Mouse (Mus musculus): Measurements from ENCODE around the gene Tec.

Gene Tec

DNA sequence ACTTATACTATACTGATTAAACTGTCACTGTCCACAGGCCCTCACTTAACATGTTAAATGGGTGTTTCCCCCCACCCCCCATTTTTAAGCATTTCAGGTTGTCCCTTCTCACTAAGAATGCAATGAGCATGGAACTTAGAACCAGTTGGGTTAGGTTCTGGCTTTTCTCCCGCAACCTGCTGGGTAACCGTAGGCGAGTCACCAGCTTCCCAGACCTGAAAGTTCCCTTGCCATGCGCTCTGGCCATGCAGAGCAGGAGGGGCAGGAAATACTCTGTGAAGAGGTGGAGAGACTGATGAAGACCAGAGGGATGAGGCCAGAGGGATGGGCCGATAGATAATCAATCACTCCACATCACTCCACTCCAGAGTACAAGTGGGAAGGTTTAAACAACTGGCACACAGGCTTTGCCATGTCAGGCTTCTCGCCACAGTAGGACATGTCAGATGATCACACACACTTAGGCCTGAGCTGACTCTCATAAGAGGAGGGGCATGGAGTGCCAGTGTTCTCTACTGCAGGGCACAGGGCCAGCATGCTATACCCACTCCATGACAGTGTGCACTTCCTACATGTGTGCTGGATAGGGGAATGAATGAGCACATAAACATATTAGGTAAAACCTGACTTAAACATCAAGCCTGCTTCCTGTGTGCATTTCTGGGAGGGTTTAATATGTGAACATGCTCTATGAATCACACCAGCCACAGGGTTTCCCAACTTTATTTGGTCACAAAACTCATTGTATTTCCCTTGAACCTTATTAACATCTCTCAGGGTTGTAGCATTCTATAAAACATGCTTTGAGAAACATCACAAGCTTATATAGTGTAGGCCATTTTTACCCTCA is 13.9 kb downstream of the Tec start:
- DNase-seq (ENCODE audit: low spot score in 2 of 2) = no peak

DNA sequence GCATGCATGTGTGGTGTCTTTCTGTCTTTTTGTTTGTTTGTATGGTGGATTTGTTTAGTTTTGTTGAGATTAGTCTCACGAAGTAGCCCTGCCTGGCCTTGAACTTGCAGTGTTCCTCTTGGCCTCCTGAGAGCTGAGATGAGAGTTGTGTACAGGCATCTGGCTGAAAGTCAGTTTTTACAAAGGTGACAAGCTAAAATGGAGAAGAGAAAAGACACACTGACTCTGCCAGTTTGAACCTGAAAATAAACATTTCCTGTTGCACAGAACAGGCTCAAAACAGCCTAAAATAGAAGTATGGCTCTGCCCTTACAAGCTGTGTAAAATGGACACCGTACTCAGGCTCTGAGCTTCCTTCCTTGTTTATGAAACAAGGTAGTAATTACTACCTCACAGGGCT is 14.9 kb downstream of the Tec start:
- no peak for DNase-seq (ENCODE audit: low spot score in 2 of 2)

DNA sequence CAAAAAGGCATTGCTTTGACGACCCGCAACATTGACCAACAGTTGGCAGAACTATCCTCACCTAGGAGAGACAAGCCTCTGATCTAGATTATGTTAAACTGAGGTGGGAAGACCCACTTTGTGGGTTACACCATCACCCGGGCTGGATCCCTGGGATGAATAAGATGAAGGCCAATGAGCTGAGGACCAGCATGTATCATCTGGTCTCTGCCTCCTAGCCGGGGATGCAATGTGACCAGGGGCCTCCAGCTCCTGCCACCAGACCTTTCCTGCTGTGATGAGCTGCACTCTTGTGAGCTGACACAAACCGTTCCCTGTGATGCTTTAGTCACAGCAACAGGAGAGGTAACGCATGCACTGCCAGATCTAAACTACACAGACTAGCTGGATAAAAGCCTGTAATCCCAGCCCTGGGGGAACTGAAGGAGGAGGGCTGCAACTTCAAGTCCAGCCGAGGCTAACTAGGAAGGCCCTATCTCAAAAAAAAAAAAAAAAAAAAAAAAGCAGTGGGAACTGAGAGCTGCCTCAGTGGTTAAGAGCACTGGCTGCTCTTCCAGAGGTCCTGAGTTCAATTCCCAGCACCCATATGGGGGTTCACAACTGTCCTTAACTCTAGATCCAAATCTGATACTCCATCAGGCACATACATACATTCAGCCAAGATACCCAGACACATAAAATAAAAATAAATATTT is 15.8 kb downstream of the Tec start:
- no peak for DNase-seq (ENCODE audit: low spot score in 2 of 2)

- no peak for DNase-seq (ENCODE audit: low spot score in 2 of 2)
Observed at GRCm38 (mm10) chr5:72851674-72852098, 16.6 kb downstream of the Tec start.

DNA sequence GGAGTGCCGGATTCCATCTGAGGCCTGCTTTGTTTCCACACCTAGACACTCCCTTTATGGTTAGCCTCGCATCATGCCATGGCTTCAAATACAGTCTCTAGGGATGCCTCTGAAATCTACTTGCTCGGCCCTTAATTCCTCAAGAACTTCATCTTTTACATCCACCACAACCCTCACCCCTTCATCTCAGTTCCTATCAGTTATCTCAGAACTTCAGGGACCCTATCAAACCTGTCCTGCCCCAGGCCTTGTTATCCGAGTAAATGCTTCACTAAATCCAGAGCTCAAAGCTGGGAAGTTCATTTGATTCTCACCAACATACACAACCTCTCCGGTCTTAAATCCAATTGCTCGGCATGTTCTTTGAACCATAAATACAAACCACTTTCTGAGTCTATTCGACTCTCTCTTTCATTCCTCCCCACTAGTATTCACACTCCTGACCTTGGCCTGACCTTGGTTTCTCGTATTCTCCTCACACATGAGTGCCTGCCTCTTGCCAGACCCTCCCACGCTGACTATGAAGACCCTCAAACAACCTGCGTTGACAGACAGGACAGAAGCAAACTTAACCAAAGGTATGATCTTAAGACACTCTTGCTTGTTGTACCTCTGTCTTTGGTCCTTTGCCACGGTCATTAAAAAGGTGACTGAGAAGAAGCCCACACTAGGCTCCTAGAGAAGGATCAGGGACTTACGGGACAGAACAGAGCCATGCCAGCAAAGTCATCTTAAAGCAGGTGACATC is 17.2 kb downstream of the Tec start:
- DNase-seq (ENCODE audit: low spot score in 2 of 2) = no peak

DNA sequence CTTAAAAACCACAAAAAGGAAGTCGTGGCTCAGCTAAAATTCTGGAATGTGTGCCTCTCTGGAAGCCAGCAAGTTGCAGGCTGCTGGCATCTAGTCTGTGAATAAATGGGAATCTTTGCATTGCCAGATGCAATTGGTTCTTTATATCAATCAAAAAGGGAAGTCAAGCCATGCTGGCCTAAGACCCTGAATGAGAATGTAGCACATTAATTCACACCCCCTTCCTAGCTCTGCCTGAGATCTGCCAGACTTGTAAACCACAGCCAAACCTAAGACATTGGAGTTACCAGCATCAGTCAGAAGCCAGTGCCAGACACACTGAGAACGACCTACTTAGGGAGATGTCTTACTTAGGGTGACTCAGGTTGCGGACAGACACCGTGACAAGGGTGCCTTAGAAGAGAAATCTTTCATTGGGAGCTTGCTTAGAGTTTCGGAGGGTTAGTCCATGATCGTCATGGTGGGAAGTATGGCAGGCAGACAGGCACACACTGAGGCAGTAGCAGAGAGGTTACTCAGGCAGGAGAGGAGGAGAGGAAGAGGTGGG is 19.3 kb downstream of the Tec start:
- no peak for DNase-seq (ENCODE audit: low spot score in 2 of 2)

DNA sequence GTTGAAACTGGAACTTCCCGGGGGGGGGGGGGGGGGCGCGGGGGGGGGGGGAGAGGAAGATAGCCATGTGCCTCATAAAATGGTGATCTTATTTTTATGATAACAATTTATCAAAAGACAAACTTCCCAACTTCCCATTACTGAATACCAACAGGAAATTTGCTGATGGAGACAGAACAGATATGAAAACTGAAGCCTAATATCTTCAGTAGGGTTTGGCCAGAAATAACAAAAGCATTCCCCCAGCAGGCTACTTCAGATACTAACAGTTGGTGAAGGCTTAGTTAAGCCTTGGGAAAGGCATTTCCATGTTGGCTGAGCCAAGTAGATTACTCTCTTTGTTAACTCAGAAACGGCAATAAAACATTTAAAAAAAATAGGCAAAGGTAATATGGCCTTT is 21.6 kb downstream of the Tec start:
- DNase-seq (ENCODE audit: low spot score in 2 of 2) = no peak

GRCm38 (mm10) chr5:72845928-72846630 is 22.2 kb downstream of the Tec start:
- DNase-seq (ENCODE audit: low spot score in 2 of 2) = no peak

GRCm38 (mm10) chr5:72844776-72845495 is 23.3 kb downstream of the Tec start:
- no peak for DNase-seq (ENCODE audit: low spot score in 2 of 2)

DNA sequence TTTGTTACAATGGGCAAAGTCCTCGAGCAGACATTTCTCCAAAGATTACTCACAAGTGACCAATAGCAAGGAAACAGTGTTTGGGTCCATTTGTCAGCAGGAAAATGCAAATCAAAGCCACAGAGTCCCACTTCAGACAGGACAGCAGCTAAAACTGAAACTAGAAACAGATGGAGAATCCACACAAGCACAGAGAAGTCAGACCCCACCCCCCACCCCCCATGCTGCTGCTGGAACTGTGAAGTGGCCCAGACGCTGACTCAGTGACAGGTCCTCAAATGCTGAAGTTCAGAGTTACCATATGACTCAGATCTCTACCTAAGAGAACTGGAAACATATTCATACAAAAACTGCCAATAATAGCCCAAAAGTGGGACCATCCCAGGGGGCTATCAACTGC is 24.0 kb downstream of the Tec start:
- DNase-seq (ENCODE audit: low spot score in 2 of 2) = no peak

DNA sequence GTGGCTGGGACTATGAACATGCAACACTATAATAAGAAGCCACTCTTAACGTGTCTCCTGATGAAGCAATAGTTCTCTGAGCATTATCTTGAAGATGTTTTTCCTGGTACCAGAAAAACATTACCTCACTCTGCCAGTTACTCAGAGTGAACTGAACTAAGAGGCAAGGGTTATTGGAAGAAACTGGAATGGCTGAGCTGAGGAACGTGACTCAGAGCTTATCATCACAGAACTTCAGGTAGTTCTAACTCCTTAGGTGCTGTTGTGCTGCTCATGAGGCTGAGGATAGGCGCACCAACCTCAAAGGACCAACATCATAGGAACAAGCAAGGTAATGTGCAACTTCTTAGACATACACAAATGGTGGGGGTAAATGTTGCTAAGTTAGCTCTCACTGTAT is 28.6 kb downstream of the Tec start:
- DNase-seq (ENCODE audit: low spot score in 2 of 2) = no peak

DNA sequence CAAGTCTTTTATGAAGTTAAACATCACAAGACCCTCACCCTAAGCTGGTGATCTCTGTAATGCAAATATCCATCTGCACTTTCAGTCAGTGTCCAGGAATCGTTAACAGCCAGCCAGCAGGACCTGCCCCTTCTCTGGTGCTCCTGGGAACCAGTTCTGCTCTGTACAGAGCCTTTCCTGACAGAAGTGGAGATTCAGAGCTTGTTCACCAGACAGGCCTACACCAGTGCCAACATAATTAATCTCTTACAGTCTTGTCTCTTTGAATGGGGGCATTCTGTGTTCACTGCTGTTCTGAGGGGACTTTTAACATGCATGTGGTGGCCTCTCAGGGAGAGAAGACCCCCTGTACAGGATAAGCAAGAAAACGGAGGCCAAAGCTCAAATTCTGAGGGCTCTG is 29.3 kb downstream of the Tec start:
- no peak for DNase-seq (ENCODE audit: low spot score in 2 of 2)

DNA sequence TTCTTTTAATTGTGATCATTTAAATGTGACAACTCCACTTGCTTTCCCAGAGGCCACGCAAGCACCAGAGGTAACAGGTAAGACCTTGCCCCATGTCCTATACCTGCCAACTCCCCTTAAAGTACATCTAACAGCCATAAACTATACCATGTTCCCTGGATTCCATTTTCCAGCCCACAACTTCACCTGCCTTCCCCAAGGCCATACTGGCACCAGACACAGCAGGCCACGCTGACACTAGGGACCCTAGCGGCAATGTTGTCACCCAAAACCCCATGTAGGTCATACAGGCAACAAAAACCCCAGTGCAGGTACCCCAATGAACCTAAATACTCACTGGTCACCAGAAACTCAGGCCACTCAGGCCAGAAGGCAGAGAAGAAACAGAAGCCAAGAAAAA is 32.6 kb downstream of the Tec start:
- DNase-seq (ENCODE audit: low spot score in 2 of 2) = no peak

- DNase-seq (ENCODE audit: low spot score in 2 of 2) = no peak
Observed at GRCm38 (mm10) chr5:72832904-72833765, 35.1 kb downstream of the Tec start.

DNA sequence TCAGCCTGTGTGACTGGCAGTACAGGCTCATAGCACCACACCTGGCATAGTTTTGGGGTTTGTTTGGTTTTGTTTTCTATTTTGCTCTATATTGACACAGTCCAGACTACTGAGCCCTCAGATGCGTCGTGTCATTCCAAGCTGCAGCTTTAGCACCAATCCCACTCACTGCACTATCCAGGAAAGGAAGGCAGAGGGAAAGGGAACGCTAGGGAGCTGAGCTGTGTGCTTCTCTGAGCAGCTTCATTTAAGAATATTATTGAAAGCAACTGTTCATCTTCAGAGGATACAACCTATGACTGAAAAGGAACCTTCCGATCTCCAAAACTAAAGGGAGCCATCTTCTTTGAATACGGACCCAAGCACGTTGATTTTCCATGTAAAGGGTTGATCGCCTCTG is 36.1 kb downstream of the Tec start:
- DNase-seq (ENCODE audit: low spot score in 2 of 2) = no peak

GRCm38 (mm10) chr5:72830988-72831610 is 37.2 kb downstream of the Tec start:
- DNase-seq (ENCODE audit: low spot score in 2 of 2) = no peak

DNA sequence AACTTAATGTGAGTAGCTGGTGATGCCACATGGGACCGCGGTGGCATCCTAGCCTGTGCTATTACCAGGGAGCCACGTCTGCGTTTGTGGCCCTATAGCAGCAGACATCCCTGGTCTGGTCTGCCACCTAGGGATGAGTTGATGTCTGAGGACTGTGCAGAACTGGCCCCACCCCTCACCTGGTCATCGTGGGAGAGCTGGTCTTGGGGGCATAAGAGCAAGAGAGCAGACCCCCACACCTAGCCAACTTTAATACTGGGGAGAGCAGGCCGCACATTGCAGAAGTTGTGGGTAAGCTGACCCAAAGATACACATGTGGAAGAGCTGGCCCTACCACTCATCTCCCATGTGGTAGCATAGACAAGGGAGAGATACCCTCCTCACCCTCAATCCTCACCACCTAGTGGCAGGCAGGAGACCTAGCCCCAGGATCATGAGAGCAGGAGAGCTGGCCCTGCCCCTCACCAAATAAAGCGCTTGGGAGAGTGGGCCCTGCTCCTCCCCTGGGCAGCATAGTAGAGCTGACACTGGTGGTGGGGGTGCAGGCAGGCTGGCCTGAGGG is 38.7 kb downstream of the Tec start:
- DNase-seq (ENCODE audit: low spot score in 2 of 2) = no peak

GRCm38 (mm10) chr5:72828401-72828800 is 39.9 kb downstream of the Tec start:
- DNase-seq (ENCODE audit: low spot score in 2 of 2) = no peak

DNA sequence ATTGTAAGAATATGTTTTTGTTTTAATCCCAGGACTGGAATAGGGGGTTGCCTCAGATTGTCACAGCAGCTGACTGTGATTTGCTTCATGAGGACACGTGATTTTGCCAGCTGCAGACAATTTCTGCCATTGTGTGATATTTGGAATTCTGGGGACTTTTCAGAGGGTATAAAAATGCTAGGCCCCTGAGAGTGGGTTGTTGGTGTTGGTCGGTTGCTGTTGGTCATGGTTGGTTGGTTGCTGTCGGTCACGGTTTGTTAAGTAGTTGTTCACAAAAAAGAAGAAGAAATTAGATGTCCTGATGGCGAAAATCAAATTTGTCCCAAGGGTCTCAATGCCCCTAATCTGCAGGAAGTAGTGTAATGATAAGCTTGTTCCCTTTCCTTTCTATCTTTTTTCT is 40.8 kb downstream of the Tec start:
- no peak for DNase-seq (ENCODE audit: low spot score in 2 of 2)
